In the genomic region with DNA sequence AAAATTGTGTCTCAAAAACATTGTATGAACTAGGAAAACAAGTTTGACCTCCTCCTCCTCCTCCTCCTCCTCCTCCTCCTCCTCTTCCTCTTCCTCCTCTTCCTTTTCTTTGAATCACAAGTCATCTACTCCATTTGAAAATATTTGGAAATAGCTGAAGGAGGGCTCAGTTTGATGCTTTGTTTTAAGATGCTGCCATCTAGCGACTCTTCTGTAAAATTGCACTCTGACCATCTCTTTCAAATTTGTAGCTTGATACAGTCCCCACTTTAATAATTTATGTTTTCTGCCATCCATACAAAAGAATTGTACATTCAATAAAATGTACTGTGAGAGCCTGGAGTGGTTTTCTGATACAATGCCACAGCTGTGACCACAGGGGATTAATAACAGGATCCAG, we compare ENCODE assay signal across 11 mouse cellular contexts.
A peak's percentile ranks its signal among the peaks of the same experiment; 100 is the strongest.
DNase-seq lines count a peak whose midpoint lies in the region; ATAC-seq and TF ChIP-seq lines count a peak whose summit lies in the region.
"Had no signal": no experiment of that assay in that cellular context is flagged by ENCODE, and none has a peak within 500 bp of the region (broad histone marks: within the 10 kb centered on the region; RNA-seq: fewer than 3 reads in every experiment).

No protein-coding gene starts in this region.

- no peak overlapping the region for H3K4me2 ChIP-seq in heart, postnatal 0 days (ENCODE audit: low read depth, low read length)
- no peak overlapping the region for H3K4me2 ChIP-seq in kidney, embryonic 15.5 days
- H3K4me2 ChIP-seq: heart, embryonic 13.5 days had no signal

- H3K4me3 ChIP-seq in heart, postnatal 0 days (ENCODE audit: low read depth, low read length): no peak overlapping the region
- no peak overlapping the region for H3K4me3 ChIP-seq in kidney, embryonic 15.5 days (replicated peaks)
- H3K4me3 ChIP-seq: heart, embryonic 13.5 days had no signal

- DNase-seq in heart, postnatal 0 days (ENCODE audit: low spot score): peak; percentile 16
- no peak for DNase-seq in heart, adult 8-10 months (ENCODE audit: low spot score)
- peak; percentile 50 for DNase-seq in 416B (ENCODE audit: low read depth)
- DNase-seq in Patski (ENCODE audit: low read depth, low spot score): no peak
- DNase-seq in adrenal gland, adult 2 months: no peak
- no peak for DNase-seq in right cerebral cortex, adult 18-20 months
- DNase-seq: cerebellum, adult 9-10 months; lung, postnatal 4 days had no signal

- ATAC-seq in heart, postnatal 0 days (ENCODE audit: insufficient read depth, low read depth): no peak
- no peak for ATAC-seq in Patski
- ATAC-seq in inflammation-experienced regulatory T-cells, adult 6 months: peak; percentile 48
- no peak for ATAC-seq in kidney, embryonic 15.5 days (replicated peaks; ENCODE audit: low FRiP score)

- CTCF ChIA-PET in Patski (lab: Charles Lee): interaction anchor here (1.1 kb wide), 2 partner anchors 9 kb away, joined by 3 to 4 read pairs; no protein-coding TSS in a partner anchor

- in situ Hi-C loops in Patski (cut with MboI; ENCODE audit: low pct_unique_long_range_greater_than_20kb): no loop called here

- POLR2A ChIA-PET in Patski (lab: Charles Lee): no interaction called here

- H3K27ac ChIP-seq in heart, postnatal 0 days (ENCODE audit: low read depth): no peak overlapping the region
- no peak overlapping the region for H3K27ac ChIP-seq in kidney, embryonic 15.5 days
- H3K27ac ChIP-seq: heart, embryonic 13.5 days had no signal

- 0% methylated on average over 1 of the region's 1 CpGs for WGBS in heart, postnatal 0 days
- WGBS in kidney, embryonic 15.5 days: 0% methylated on average over 1 of the region's 1 CpGs

- TF ChIP-seq EP300 in heart, postnatal 0 days (IDR thresholded peaks at IDR 0.05; ENCODE audit: low read depth): no peak

- peak; percentile 47 for TF ChIP-seq CTCF in heart, postnatal 0 days (IDR thresholded peaks at IDR 0.05; ENCODE audit: low read depth)
- TF ChIP-seq CTCF in Patski (IDR thresholded peaks at IDR 0.05): peak; percentile 53

- no peaks in the 10 kb centered on the region for H3K9me3 ChIP-seq in heart, postnatal 0 days (replicated peaks; ENCODE audit: control insufficient read depth, low read length)
- no peaks in the 10 kb centered on the region for H3K9me3 ChIP-seq in kidney, embryonic 15.5 days (replicated peaks)
- H3K9me3 ChIP-seq: heart, embryonic 13.5 days had no signal

- H3K4me1 ChIP-seq in heart, postnatal 0 days (ENCODE audit: control insufficient read depth, insufficient read depth): no peaks in the 10 kb centered on the region
- H3K4me1 ChIP-seq in kidney, embryonic 15.5 days: no peaks in the 10 kb centered on the region
- H3K4me1 ChIP-seq: heart, embryonic 13.5 days had no signal

- no peak overlapping the region for H3K9ac ChIP-seq in heart, postnatal 0 days (replicated peaks; ENCODE audit: low read depth, low read length)
- H3K9ac ChIP-seq in kidney, embryonic 15.5 days: no peak overlapping the region
- H3K9ac ChIP-seq: heart, embryonic 13.5 days had no signal

- no peaks in the 10 kb centered on the region for H3K36me3 ChIP-seq in heart, postnatal 0 days (replicated peaks; ENCODE audit: control insufficient read depth, insufficient read depth, low read length)
- H3K36me3 ChIP-seq in kidney, embryonic 15.5 days: no peaks in the 10 kb centered on the region
- H3K36me3 ChIP-seq: heart, embryonic 13.5 days had no signal

- no peaks in the 10 kb centered on the region for H3K27me3 ChIP-seq in heart, postnatal 0 days (ENCODE audit: control insufficient read depth, insufficient read depth, low read length)
- H3K27me3 ChIP-seq in Patski: no peaks in the 10 kb centered on the region
- no peaks in the 10 kb centered on the region for H3K27me3 ChIP-seq in kidney, embryonic 15.5 days
- H3K27me3 ChIP-seq: heart, embryonic 13.5 days had no signal

Comparison
In these comparisons a context has a peak if more than half of its experiments do, and no peak if none do; other contexts are left out.
1. DNase-seq: peak in heart, postnatal 0 days (single experiment) and 416B (single experiment); none in heart, adult 8-10 months (single experiment), Patski (single experiment), adrenal gland, adult 2 months (single experiment) and right cerebral cortex, adult 18-20 months (single experiment).